Mouse (Mus musculus): Measurements from ENCODE around the gene Sec23a. TPM values are rescaled to one million over a fixed set of nuclear protein-coding genes. Genes with fewer than 3 reads are reported as not detected.

Gene Sec23a
- polyA plus RNA-seq, 1 experiment: 79.0 TPM

GRCm38 (mm10) chr12:58909826-58910225 lies 102.0 kb downstream of the Sec23a start:
- no peaks in the 10 kb centered on the region for H3K4me1 ChIP-seq (ENCODE audit: control insufficient read depth, insufficient read depth, low read length)
- H3K36me3 ChIP-seq (ENCODE audit: control insufficient read depth, insufficient read depth, low read length, poor library complexity, severe bottlenecking): no peaks in the 10 kb centered on the region
- no peak overlapping the region for H3K9ac ChIP-seq (ENCODE audit: low read depth, poor library complexity, severe bottlenecking)
- H3K9me3 ChIP-seq (replicated peaks; ENCODE audit: control insufficient read depth, insufficient read depth, low read length, poor library complexity, severe bottlenecking): no peaks in the 10 kb centered on the region
- H3K27ac ChIP-seq (ENCODE audit: insufficient read depth, low read length): no peak overlapping the region
- H3K27me3 ChIP-seq (ENCODE audit: control insufficient read depth, insufficient read depth, low read length, poor library complexity, severe bottlenecking): 0 out of 2 replicates have a peak, but pooled peaks cover 2% of the 10 kb centered on the region
- TF ChIP-seq CTCF (IDR thresholded peaks at IDR 0.05; ENCODE audit: low read depth, low read length): no peak
- TF ChIP-seq EP300 (IDR thresholded peaks at IDR 0.05; ENCODE audit: insufficient read depth, low read depth, low read length): no peak
- no peak for TF ChIP-seq POLR2A (IDR thresholded peaks at IDR 0.05; ENCODE audit: insufficient read depth, low read length)
- H3K4me3 ChIP-seq (ENCODE audit: low read depth, low read length): no peak overlapping the region

Other genes with a start within 250 kb of the Sec23a start
- 27.8 and 31.1 TPM in 2 replicates for gene Gemin2, start 1.4 kb upstream of the Sec23a start, polyA plus RNA-seq (2011; ENCODE audit: insufficient read depth, insufficient read length, low read depth, missing spikeins)
- 73.7 and 92.5 TPM in 2 replicates for gene Trappc6b, start 49.5 kb upstream of the Sec23a start, polyA plus RNA-seq (2011; ENCODE audit: insufficient read depth, insufficient read length, low read depth, missing spikeins)
- 134 and 153 TPM in 2 replicates for gene Pnn, start 54.9 kb upstream of the Sec23a start, polyA plus RNA-seq (2011; ENCODE audit: insufficient read depth, insufficient read length, low read depth, missing spikeins)
- 73.7 and 75.9 TPM in 2 replicates for gene Mia2, start 83.8 kb upstream of the Sec23a start, polyA plus RNA-seq (2011; ENCODE audit: insufficient read depth, insufficient read length, low read depth, missing spikeins)
- 16.9 and 20.2 TPM in 2 replicates for gene Fbxo33, start 207.7 kb upstream of the Sec23a start, polyA plus RNA-seq (2011; ENCODE audit: insufficient read depth, insufficient read length, low read depth, missing spikeins)

All from ES-Bruce4 (cell line).